Mouse (Mus musculus) heart, adult 2 months (tissue): ENCODE data around the gene Arhgap29.

Experiments
- CTCF ChIP-seq: fragments of 200-600 bp; IDR thresholded peaks from 2 replicates; pipeline ENCODE4 v1.8.1; 2022; ENCODE audit warnings: antibody characterized with exemption, mild to moderate bottlenecking, moderate library complexity
- POLR2A ChIP-seq: fragments of 200-500 bp; IDR thresholded peaks from 2 replicates; pipeline ENCODE4 v1.6.1; 2011; ENCODE audit warnings: mild to moderate bottlenecking, low read depth, low read length, control low read depth; ENCODE audit not compliant: insufficient read depth

DNA sequence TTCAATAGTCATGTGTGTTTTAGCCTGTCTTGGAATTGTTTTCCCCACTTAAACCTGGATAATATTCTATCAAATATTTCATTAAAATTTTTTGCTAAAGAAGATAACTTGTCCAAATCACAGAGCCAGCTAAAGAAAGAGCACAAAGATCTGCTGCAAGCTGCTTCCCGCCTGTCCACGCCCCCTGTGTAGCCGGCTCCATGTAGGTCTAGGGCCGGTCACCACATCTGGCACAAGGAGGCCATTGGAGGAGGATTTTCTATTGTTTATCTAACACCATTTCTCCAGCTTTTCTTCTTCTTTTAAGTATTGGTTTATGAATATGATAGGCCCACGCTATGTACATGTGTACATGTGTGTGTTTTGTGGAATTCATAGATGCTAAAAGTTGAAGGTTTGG is 38.9 kb upstream of the Arhgap29 start:
- no peak for TF ChIP-seq CTCF
- no peak for TF ChIP-seq POLR2A
